17 mouse cellular contexts compared by ENCODE assay signal in genomic region chr2:103785735-103786134, GRCm38 (mm10). TPM values are rescaled to one million over a fixed set of nuclear protein-coding genes. Genes with fewer than 3 reads are reported as not detected.
DNase-seq lines count a peak whose midpoint lies in the region; ATAC-seq and TF ChIP-seq lines count a peak whose summit lies in the region.
"Had no signal": no experiment of that assay in that cellular context is flagged by ENCODE, and none has a peak within 500 bp of the region (broad histone marks: within the 10 kb centered on the region; RNA-seq: fewer than 3 reads in every experiment).

No protein-coding gene starts in this region.

- no peaks in the 10 kb centered on the region for H3K9me3 ChIP-seq in lung, postnatal 0 days (ENCODE audit: low read length)
- H3K9me3 ChIP-seq: embryonic facial prominence, embryonic 12.5 days; forebrain, embryonic 15.5 days; heart, embryonic 12.5 days; hindbrain, embryonic 15.5 days had no signal

- no peak overlapping the region for H3K27ac ChIP-seq in lung, postnatal 0 days (ENCODE audit: low read length)
- H3K27ac ChIP-seq: embryonic facial prominence, embryonic 12.5 days; forebrain, embryonic 15.5 days; hindbrain, embryonic 15.5 days had no signal

- WGBS in lung, postnatal 0 days, result 94% methylated on average over 1 of the region's 1 CpGs

- DNase-seq in A20 (ENCODE audit: low read depth, low spot score), result peak; percentile 62
- DNase-seq in lung, postnatal 0 days (ENCODE audit: low spot score), result no peak
- DNase-seq in kidney, adult 9 months, result no peak
- DNase-seq: adrenal gland, adult 2 months; adrenal gland, postnatal 36 days; cerebellum, adult 8-10 months; cerebellum, postnatal 14 days; gastrocnemius, postnatal 10 days had no signal

- H3K9ac ChIP-seq in lung, postnatal 0 days (replicated peaks; ENCODE audit: low read depth), result no peak overlapping the region
- H3K9ac ChIP-seq: embryonic facial prominence, embryonic 12.5 days; forebrain, embryonic 15.5 days; heart, embryonic 12.5 days; hindbrain, embryonic 15.5 days had no signal

- no peak for TF ChIP-seq CTCF in lung, postnatal 0 days (IDR thresholded peaks at IDR 0.05)

- no peaks in the 10 kb centered on the region for H3K4me1 ChIP-seq in lung, postnatal 0 days (ENCODE audit: insufficient read depth, low read depth, low read length)

- no peak overlapping the region for H3K4me2 ChIP-seq in lung, postnatal 0 days (replicated peaks; ENCODE audit: low read depth, low read length)
- H3K4me2 ChIP-seq: embryonic facial prominence, embryonic 12.5 days; forebrain, embryonic 15.5 days; heart, embryonic 12.5 days; hindbrain, embryonic 15.5 days had no signal

- H3K36me3 ChIP-seq in lung, postnatal 0 days (ENCODE audit: insufficient read depth, low read length), result peaks cover 9% of the 10 kb centered on the region

- TF ChIP-seq EP300 in lung, postnatal 0 days (IDR thresholded peaks at IDR 0.05), result no peak

- no peak overlapping the region for H3K4me3 ChIP-seq in lung, postnatal 0 days (ENCODE audit: low read depth, low read length)
- H3K4me3 ChIP-seq: embryonic facial prominence, embryonic 12.5 days; forebrain, embryonic 15.5 days; heart, embryonic 12.5 days; hindbrain, embryonic 15.5 days had no signal

- no peaks in the 10 kb centered on the region for H3K27me3 ChIP-seq in lung, postnatal 0 days (replicated peaks; ENCODE audit: insufficient read depth, low read length)
- H3K27me3 ChIP-seq: embryonic facial prominence, embryonic 12.5 days; forebrain, embryonic 15.5 days; heart, embryonic 12.5 days; hindbrain, embryonic 15.5 days; Patski had no signal

- ATAC-seq in common myeloid progenitor, adult 5-6 weeks (replicated peaks; ENCODE audit: low read depth, poor library complexity, severe bottlenecking), result peak; percentile 85
- ATAC-seq in megakaryocyte progenitor cell, adult 5-6 weeks (replicated peaks; ENCODE audit: poor library complexity), result peak; percentile 66
- no peak for ATAC-seq in megakaryocyte-erythroid progenitor cell, adult 5-6 weeks (replicated peaks; ENCODE audit: low FRiP score, low TSS enrichment, poor library complexity, severe bottlenecking)
- ATAC-seq in lung, postnatal 0 days, result no peak
- ATAC-seq: CD4-positive, CD25-positive, alpha-beta regulatory T cell, adult 4 months; forebrain, embryonic 15.5 days; Patski had no signal

RNA-seq across cellular contexts. Expression of gene Caprin1, which starts 11.7 kb away (rescaled TPM):
- 522 and 606 TPM in 2 replicates for total RNA-seq in common myeloid progenitor, adult 5-6 weeks (2017)
- total RNA-seq in megakaryocyte progenitor cell, adult 5-6 weeks (2015), result 402 and 462 TPM in 2 replicates
- 443 and 535 TPM in 2 replicates for total RNA-seq in megakaryocyte progenitor cell, adult 5-6 weeks (2017)
- total RNA-seq in megakaryocyte-erythroid progenitor cell, adult 5-6 weeks (2014; fragmentation: Nextera tagmentation), result 410 and 422 TPM in 2 replicates
- 571 and 586 TPM in 2 replicates for total RNA-seq in megakaryocyte-erythroid progenitor cell, adult 5-6 weeks (2017)
- polyA plus RNA-seq in lung, postnatal 0 days (2015; fragmentation: Nextera tagmentation; extraction: Ambion mirVana), result 87.8 and 105 TPM in 2 replicates

RNA-seq across cellular contexts. Expression of gene Nat10, which starts 24.7 kb away (rescaled TPM):
- total RNA-seq in common myeloid progenitor, adult 5-6 weeks (2017), result 50.5 and 53.8 TPM in 2 replicates
- 43.0 and 45.1 TPM in 2 replicates for total RNA-seq in megakaryocyte progenitor cell, adult 5-6 weeks (2015)
- total RNA-seq in megakaryocyte progenitor cell, adult 5-6 weeks (2017), result 63.1 and 66.3 TPM in 2 replicates
- 72.5 and 104 TPM in 2 replicates for total RNA-seq in megakaryocyte-erythroid progenitor cell, adult 5-6 weeks (2014; fragmentation: Nextera tagmentation)
- total RNA-seq in megakaryocyte-erythroid progenitor cell, adult 5-6 weeks (2017), result 75.1 and 125 TPM in 2 replicates
- polyA plus RNA-seq in lung, postnatal 0 days (2015; fragmentation: Nextera tagmentation; extraction: Ambion mirVana), result 6.2 TPM in 2 replicates

Comparison
In these comparisons a context has a peak if more than half of its experiments do, and no peak if none do; other contexts are left out.
1. ATAC-seq: peak in common myeloid progenitor, adult 5-6 weeks (single experiment) and megakaryocyte progenitor cell, adult 5-6 weeks (single experiment); none in megakaryocyte-erythroid progenitor cell, adult 5-6 weeks (single experiment) and lung, postnatal 0 days (single experiment).